Mouse (Mus musculus): ENCODE measurements around the gene Sh3rf1. TPM values are rescaled to one million over a fixed set of nuclear protein-coding genes. Genes with fewer than 3 reads are reported as not detected.

Gene Sh3rf1
- polyA plus RNA-seq, 1 experiment from 2014 or later: 13.8 TPM

DNA sequence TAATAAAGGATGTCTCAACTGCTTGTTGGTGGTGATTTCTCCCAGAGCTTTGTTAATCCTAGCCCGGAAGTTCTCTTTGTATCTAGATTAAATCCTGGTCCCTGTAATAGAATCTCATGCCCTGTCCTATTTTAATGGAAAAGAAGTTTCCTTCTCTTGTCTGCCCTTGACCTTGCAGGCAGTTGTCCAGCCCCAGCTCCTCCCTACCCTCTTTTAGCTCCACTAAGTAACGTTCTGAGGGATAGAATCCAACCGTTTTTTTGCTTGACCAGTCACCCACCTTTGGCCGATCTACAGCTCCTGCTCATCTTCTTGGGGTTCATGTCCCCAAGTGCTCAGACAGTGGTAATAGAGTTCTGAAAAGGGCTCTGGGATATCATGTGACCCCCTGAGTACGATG, 19.8 kb downstream of the Sh3rf1 start:
- no peak overlapping the region for H3K4me3 ChIP-seq (ENCODE audit: low read depth, low read length)
- WGBS: 89% methylated on average over 5 of the region's 5 CpGs
- H3K27ac ChIP-seq (ENCODE audit: low read depth): no peak overlapping the region
- ATAC-seq (replicated peaks; ENCODE audit: low FRiP score, low TSS enrichment, low read depth) (no peak), DNase-seq (ENCODE audit: low spot score) (no peak)
- H3K4me2 ChIP-seq (ENCODE audit: low read length): no peak overlapping the region
- H3K36me3 ChIP-seq (ENCODE audit: control insufficient read depth, insufficient read depth, low read length): no peaks in the 10 kb centered on the region
- no peaks in the 10 kb centered on the region; the same call in 1 of the 2 replicates for H3K4me1 ChIP-seq (replicated peaks; ENCODE audit: control insufficient read depth, insufficient read depth, low read length)
- no peak overlapping the region for H3K9ac ChIP-seq (ENCODE audit: low read length)
- 0 out of 2 replicates have a peak, but pooled peaks cover 4% of the 10 kb centered on the region for H3K9me3 ChIP-seq (ENCODE audit: control insufficient read depth, low read length)
- H3K27me3 ChIP-seq (replicated peaks; ENCODE audit: control insufficient read depth, insufficient read depth, low read length): no peaks in the 10 kb centered on the region

DNA sequence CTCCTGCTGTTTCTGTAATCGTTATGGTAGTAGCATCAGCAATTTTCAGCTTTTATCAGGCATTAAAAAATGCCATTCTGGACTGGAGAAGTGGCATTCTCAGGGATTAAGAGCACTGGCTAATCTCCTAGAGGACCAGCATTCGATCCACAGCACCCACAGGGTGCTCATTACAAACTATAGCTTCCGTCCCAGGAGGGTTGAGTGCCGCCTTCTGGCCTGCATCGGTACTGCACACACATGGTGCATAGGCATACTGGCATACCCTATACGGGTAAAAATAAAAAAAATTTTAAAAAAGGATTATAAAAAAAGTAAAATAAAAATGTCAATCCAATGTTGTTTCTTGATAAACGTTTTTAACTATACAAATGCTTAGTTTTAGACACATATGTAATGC, 20.5 kb downstream of the Sh3rf1 start:
- Histone ChIP-seq H3K4me3 (ENCODE audit: low read depth, low read length) (no peak overlapping the region), H3K27ac (ENCODE audit: low read depth) (no peak overlapping the region), H3K4me1 (replicated peaks; ENCODE audit: control insufficient read depth, insufficient read depth, low read length) (no peaks in the 10 kb centered on the region; the same call in 1 of the 2 replicates), H3K9ac (ENCODE audit: low read length) (no peak overlapping the region), H3K36me3 (ENCODE audit: control insufficient read depth, insufficient read depth, low read length) (no peaks in the 10 kb centered on the region), H3K9me3 (ENCODE audit: control insufficient read depth, low read length) (0 out of 2 replicates have a peak, but pooled peaks cover 7% of the 10 kb centered on the region), H3K4me2 (ENCODE audit: low read length) (no peak overlapping the region), H3K27me3 (replicated peaks; ENCODE audit: control insufficient read depth, insufficient read depth, low read length) (no peaks in the 10 kb centered on the region)
- DNase-seq (ENCODE audit: low spot score) (no peak), ATAC-seq (replicated peaks; ENCODE audit: low FRiP score, low TSS enrichment, low read depth) (no peak)
- 97% methylated on average over 7 of the region's 7 CpGs for WGBS

DNA sequence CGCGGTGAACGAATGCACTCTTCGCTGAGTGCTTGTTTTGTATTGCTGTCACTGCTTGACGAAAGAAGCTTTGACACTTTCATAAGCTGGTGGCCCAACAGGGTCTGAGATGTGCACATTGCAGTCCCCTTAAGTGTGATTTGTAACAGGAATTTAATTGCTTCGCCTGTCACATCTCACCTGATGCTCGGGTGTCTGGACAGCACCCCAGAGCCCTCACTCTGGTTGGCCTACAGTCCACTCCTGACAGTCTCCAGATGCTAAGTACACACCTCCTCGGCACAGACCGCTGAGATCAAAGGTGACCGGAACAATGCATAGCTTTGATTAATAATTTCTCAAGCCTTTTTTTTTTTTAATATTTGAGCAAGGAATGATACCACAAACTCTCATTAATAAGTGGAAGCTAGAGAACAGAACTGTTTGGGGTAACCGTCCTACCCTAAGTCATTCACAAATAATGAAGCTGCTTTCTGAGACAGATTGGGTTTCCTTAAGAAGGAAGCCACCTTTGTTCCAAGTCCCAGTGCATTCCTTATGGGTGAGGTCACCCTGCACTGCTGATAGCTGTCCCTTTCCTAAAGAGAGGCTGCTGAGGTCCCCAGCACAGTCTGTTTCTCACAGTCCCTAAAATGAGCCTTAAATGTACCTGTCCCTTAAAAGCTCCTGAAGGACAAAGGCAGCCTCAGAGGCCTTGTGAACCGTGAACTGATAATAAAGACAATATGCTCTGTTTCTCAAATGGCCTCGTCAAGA, 23.8 kb downstream of the Sh3rf1 start:
- Histone ChIP-seq H3K27ac (ENCODE audit: low read depth) (peak overlapping the region; percentile 29; the same call in 1 of the 2 replicates), H3K4me3 (ENCODE audit: low read depth, low read length) (no peak overlapping the region), H3K27me3 (replicated peaks; ENCODE audit: control insufficient read depth, insufficient read depth, low read length) (no peaks in the 10 kb centered on the region), H3K36me3 (ENCODE audit: control insufficient read depth, insufficient read depth, low read length) (no peaks in the 10 kb centered on the region), H3K4me2 (ENCODE audit: low read length) (no peak overlapping the region), H3K4me1 (replicated peaks; ENCODE audit: control insufficient read depth, insufficient read depth, low read length) (no peaks in the 10 kb centered on the region; the same call in 1 of the 2 replicates), H3K9me3 (ENCODE audit: control insufficient read depth, low read length) (peaks cover 12% of the 10 kb centered on the region; the same call in 1 of the 2 replicates), H3K9ac (ENCODE audit: low read length) (no peak overlapping the region)
- 61% methylated on average over 13 of the region's 13 CpGs for WGBS
- ATAC-seq (replicated peaks; ENCODE audit: low FRiP score, low TSS enrichment, low read depth) (peak; percentile 88), DNase-seq (ENCODE audit: low spot score) (peak; percentile 62)

DNA sequence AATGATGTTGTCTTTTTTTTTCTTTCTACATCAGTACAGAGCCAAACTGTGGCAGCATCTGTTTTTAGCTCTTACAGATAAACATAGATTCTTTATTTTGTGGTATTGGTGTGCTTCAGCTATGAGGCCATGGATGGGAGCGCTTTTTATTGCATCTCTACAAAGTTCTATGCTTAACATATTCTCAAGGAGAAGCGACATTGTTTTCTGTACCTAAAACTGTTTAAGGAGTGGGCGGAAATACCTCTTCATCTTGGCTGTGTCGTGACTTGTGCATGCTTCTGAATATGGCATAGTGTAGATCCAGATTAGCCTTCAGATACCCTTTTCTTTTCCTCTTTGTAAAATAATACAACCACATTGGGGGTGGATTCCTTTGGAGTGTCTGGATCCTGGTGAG, 25.8 kb downstream of the Sh3rf1 start:
- WGBS: 92% methylated on average over 4 of the region's 4 CpGs
- Histone ChIP-seq H3K9ac (ENCODE audit: low read length) (no peak overlapping the region), H3K4me3 (ENCODE audit: low read depth, low read length) (no peak overlapping the region), H3K9me3 (ENCODE audit: control insufficient read depth, low read length) (peaks cover 9% of the 10 kb centered on the region; the same call in 1 of the 2 replicates), H3K4me2 (ENCODE audit: low read length) (no peak overlapping the region), H3K36me3 (ENCODE audit: control insufficient read depth, insufficient read depth, low read length) (no peaks in the 10 kb centered on the region), H3K27me3 (replicated peaks; ENCODE audit: control insufficient read depth, insufficient read depth, low read length) (no peaks in the 10 kb centered on the region), H3K27ac (ENCODE audit: low read depth) (no peak overlapping the region), H3K4me1 (replicated peaks; ENCODE audit: control insufficient read depth, insufficient read depth, low read length) (no peaks in the 10 kb centered on the region; the same call in 1 of the 2 replicates)
- ATAC-seq (replicated peaks; ENCODE audit: low FRiP score, low TSS enrichment, low read depth): no peak
- DNase-seq (ENCODE audit: low spot score): no peak

DNA sequence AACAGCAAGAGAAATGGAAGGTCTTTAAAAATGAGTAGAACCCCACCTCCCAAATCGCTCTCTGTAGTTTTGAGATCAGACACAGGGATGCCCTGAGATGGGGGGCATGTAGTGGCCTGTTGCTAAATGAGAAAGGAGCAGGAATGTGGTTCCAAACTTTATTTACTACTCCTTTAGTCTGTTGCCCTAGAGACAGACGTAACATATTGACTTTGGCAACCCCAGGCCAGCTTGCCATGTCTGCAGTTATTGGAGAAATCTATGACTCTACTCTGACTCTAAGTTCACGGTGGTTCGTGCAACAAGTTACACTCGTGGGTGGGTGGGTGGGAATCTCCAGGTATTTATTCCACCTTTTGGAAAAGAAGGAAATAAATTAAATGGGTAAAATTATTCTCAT, 30.5 kb downstream of the Sh3rf1 start:
- H3K4me1 ChIP-seq (replicated peaks; ENCODE audit: control insufficient read depth, insufficient read depth, low read length): peaks cover 12% of the 10 kb centered on the region; the same call in 1 of the 2 replicates

DNA sequence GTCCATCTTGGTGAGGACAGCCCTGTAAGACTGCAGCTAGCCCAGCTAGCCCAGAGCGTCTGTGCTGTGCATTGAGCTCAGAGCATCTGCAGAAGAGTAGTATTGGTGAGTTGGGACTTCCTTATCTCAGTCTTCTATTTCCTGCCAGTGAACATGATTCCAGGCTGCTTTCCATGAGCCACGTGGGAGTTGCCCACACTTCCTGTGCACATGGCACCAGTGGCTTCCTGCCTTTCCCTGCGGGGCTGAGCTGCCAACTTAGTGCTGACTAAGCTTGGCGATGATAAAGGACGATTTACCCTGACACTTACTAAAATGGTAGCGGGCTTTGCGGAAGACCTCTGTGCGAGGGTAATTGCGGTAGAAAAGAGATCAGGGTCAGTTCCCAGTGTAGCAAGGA, 35.2 kb downstream of the Sh3rf1 start:
- H3K4me1 ChIP-seq (replicated peaks; ENCODE audit: control insufficient read depth, insufficient read depth, low read length): peaks cover 17% of the 10 kb centered on the region; the same call in 1 of the 2 replicates
- H3K4me3 ChIP-seq (ENCODE audit: low read depth, low read length): no peak overlapping the region
- H3K36me3 ChIP-seq (ENCODE audit: control insufficient read depth, insufficient read depth, low read length): no peaks in the 10 kb centered on the region
- H3K27ac ChIP-seq (ENCODE audit: low read depth): no peak overlapping the region
- ATAC-seq (replicated peaks; ENCODE audit: low FRiP score, low TSS enrichment, low read depth) (no peak), DNase-seq (ENCODE audit: low spot score) (no peak)
- no peak overlapping the region for H3K4me2 ChIP-seq (ENCODE audit: low read length)
- H3K9me3 ChIP-seq (ENCODE audit: control insufficient read depth, low read length): no peaks in the 10 kb centered on the region
- no peaks in the 10 kb centered on the region for H3K27me3 ChIP-seq (replicated peaks; ENCODE audit: control insufficient read depth, insufficient read depth, low read length)
- no peak overlapping the region for H3K9ac ChIP-seq (ENCODE audit: low read length)
- WGBS: 84% methylated on average over 9 of the region's 9 CpGs

More for the DNA sequence above, 30.5 kb downstream of the Sh3rf1 start:
- no peak overlapping the region for H3K9ac ChIP-seq (ENCODE audit: low read length)
- no peak overlapping the region for H3K27ac ChIP-seq (ENCODE audit: low read depth)
- no peak for ATAC-seq (replicated peaks; ENCODE audit: low FRiP score, low TSS enrichment, low read depth)
- no peaks in the 10 kb centered on the region for H3K36me3 ChIP-seq (ENCODE audit: control insufficient read depth, insufficient read depth, low read length)
- no peaks in the 10 kb centered on the region for H3K27me3 ChIP-seq (replicated peaks; ENCODE audit: control insufficient read depth, insufficient read depth, low read length)
- no peak overlapping the region for H3K4me2 ChIP-seq (ENCODE audit: low read length)
- no peak for DNase-seq (ENCODE audit: low spot score)
- WGBS: 77% methylated on average over 5 of the region's 5 CpGs
- peaks cover 7% of the 10 kb centered on the region; the same call in 1 of the 2 replicates for H3K9me3 ChIP-seq (ENCODE audit: control insufficient read depth, low read length)
- H3K4me3 ChIP-seq (ENCODE audit: low read depth, low read length): no peak overlapping the region

DNA sequence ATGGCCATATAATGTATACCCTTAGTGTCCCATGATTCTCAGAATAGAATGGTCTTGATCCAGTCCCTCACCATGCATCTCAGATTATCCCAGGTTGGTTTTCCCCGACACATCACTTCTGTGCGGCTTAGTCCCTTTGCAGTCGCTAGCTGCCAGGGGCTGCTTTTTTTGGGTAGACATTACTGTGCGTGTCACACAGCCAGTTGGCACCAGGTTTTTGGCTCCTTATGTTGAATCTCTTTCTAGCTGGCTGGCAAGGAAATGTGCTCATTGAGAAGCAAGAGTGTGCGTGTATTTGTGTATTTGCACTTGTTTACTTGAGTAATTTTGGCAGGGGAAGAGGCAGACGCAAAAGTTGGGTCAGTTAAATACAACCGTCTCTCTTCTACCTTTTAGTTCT, 35.9 kb downstream of the Sh3rf1 start:
- Histone ChIP-seq H3K9ac (ENCODE audit: low read length) (no peak overlapping the region), H3K36me3 (ENCODE audit: control insufficient read depth, insufficient read depth, low read length) (no peaks in the 10 kb centered on the region), H3K4me3 (ENCODE audit: low read depth, low read length) (no peak overlapping the region), H3K27ac (ENCODE audit: low read depth) (no peak overlapping the region), H3K9me3 (ENCODE audit: control insufficient read depth, low read length) (no peaks in the 10 kb centered on the region), H3K4me2 (ENCODE audit: low read length) (no peak overlapping the region), H3K4me1 (replicated peaks; ENCODE audit: control insufficient read depth, insufficient read depth, low read length) (peaks cover 17% of the 10 kb centered on the region; the same call in 1 of the 2 replicates), H3K27me3 (replicated peaks; ENCODE audit: control insufficient read depth, insufficient read depth, low read length) (no peaks in the 10 kb centered on the region)
- ATAC-seq (replicated peaks; ENCODE audit: low FRiP score, low TSS enrichment, low read depth): no peak
- no peak for DNase-seq (ENCODE audit: low spot score)
- 91% methylated on average over 7 of the region's 7 CpGs for WGBS

DNA sequence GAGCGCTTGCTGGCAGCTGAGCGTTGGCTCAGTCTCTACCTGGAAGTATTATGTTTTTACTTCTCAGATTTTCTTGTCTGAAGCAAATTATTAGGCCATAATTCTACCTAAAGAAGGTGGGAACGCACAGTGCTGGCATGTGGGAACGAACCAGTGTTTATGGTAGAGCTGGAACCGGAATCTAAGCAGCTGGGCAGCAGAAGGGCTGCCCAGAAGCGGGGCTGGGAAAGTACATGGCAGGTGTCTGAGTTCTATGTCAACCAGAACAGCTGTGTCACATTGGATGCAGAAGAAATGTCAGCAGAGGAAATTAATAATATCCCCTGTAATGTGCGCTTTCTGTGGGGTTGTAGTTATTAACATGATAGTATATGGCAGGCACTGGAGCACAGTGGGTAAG, 36.9 kb downstream of the Sh3rf1 start:
- H3K9ac ChIP-seq (ENCODE audit: low read length): no peak overlapping the region
- no peaks in the 10 kb centered on the region for H3K9me3 ChIP-seq (ENCODE audit: control insufficient read depth, low read length)
- no peak overlapping the region for H3K4me2 ChIP-seq (ENCODE audit: low read length)
- 53% methylated on average over 7 of the region's 7 CpGs for WGBS
- DNase-seq (ENCODE audit: low spot score) (no peak), ATAC-seq (replicated peaks; ENCODE audit: low FRiP score, low TSS enrichment, low read depth) (no peak)
- peaks cover 17% of the 10 kb centered on the region; the same call in 1 of the 2 replicates for H3K4me1 ChIP-seq (replicated peaks; ENCODE audit: control insufficient read depth, insufficient read depth, low read length)
- no peak overlapping the region for H3K27ac ChIP-seq (ENCODE audit: low read depth)
- H3K4me3 ChIP-seq (ENCODE audit: low read depth, low read length): no peak overlapping the region
- no peaks in the 10 kb centered on the region for H3K27me3 ChIP-seq (replicated peaks; ENCODE audit: control insufficient read depth, insufficient read depth, low read length)
- H3K36me3 ChIP-seq (ENCODE audit: control insufficient read depth, insufficient read depth, low read length): no peaks in the 10 kb centered on the region

DNA sequence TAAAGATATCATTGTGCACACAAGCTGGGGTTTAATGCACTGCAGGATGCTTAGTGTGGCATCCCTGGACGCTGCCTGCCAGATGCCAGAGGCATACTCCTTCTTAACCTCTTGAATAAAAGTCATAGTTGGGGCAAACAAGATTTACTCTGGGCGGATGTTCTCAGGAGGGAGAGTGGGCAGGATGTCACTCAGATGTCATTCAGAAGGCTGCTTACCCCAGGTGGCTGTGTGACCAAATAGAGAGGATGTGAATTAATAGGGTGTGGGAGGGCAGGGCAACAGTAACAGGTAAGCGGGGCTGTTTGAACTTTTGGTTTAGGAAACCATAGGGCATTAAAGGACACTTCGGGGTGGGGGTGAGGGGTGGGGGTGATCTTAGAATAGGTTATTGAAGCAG, 37.7 kb downstream of the Sh3rf1 start:
- ATAC-seq (replicated peaks; ENCODE audit: low FRiP score, low TSS enrichment, low read depth) (no peak), DNase-seq (ENCODE audit: low spot score) (no peak)
- Histone ChIP-seq H3K27ac (ENCODE audit: low read depth) (no peak overlapping the region), H3K27me3 (replicated peaks; ENCODE audit: control insufficient read depth, insufficient read depth, low read length) (no peaks in the 10 kb centered on the region), H3K4me1 (replicated peaks; ENCODE audit: control insufficient read depth, insufficient read depth, low read length) (peaks cover 14% of the 10 kb centered on the region; the same call in 1 of the 2 replicates), H3K36me3 (ENCODE audit: control insufficient read depth, insufficient read depth, low read length) (no peaks in the 10 kb centered on the region), H3K9ac (ENCODE audit: low read length) (no peak overlapping the region), H3K4me2 (ENCODE audit: low read length) (no peak overlapping the region), H3K4me3 (ENCODE audit: low read depth, low read length) (no peak overlapping the region), H3K9me3 (ENCODE audit: control insufficient read depth, low read length) (no peaks in the 10 kb centered on the region)
- WGBS: 65% methylated on average over 4 of the region's 4 CpGs

All from intestine, embryonic 14.5 days (tissue).